In the genomic region with DNA sequence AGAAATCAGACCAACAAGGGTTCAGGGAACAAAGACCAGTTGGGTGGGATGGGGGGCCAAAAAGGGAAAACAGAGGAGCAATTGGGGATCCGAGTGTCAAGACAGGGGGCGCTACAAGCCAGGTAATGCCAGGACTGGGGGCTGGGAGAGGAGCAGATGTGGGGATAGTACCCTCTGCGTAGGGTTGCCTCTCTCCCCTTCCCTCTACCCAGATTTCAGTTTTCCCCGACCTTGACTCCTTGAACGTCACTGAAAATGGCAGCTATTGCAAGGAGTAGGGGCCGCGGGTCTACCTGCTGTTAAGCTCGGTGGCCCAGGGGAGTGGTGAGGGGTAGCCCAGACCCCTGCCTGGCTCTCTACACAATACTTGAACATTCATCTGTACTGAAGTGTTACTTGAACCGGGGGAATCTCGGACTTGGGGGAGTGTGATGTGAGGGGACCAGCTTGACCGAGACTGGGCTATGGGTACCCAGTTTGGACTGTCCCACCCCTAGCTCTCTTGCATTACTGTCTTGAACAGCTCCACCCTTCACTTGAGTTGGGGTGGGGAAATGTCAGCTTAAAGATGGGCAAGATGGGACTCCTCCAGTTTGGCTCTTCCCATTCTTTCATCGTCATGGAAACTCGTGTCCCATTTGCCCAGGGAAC, we compare ENCODE assay signal across 8 mouse cellular contexts. TPM values are rescaled to one million over a fixed set of nuclear protein-coding genes. Genes with fewer than 3 reads are reported as not detected.
DNase-seq lines count a peak whose midpoint lies in the region; ATAC-seq and TF ChIP-seq lines count a peak whose summit lies in the region.

No protein-coding gene starts in this region.

- H3K79me2 ChIP-seq in MEL (ENCODE audit: control insufficient read depth, insufficient read depth, low read length, poor library complexity), result peaks cover 24% of the 10 kb centered on the region

- TF ChIP-seq RAD21 in MEL (IDR thresholded peaks at IDR 0.05; ENCODE audit: low read depth, low read length), result peak; percentile 39

- H3K36me3 ChIP-seq in kidney, embryonic 16.5 days (ENCODE audit: insufficient read depth, low read length), result peaks cover 41% of the 10 kb centered on the region
- peaks cover 0 to 32% of the 10 kb centered on the region in 2 experiments; a peak in 2 of 4 replicates for H3K36me3 ChIP-seq in MEL (ENCODE audit: control insufficient read depth in 1 of 2, insufficient read depth in 2 of 2, low read length in 2 of 2)
- H3K36me3 ChIP-seq in embryonic facial prominence, embryonic 15.5 days, result peaks cover 43% of the 10 kb centered on the region
- H3K36me3 ChIP-seq in limb, embryonic 12.5 days, result peaks cover 51% of the 10 kb centered on the region

- H3K27ac ChIP-seq in kidney, embryonic 16.5 days (ENCODE audit: low read length), result peak overlapping the region; percentile 54
- peak overlapping the region; percentile 38 for H3K27ac ChIP-seq in MEL (ENCODE audit: control insufficient read depth, low read depth, low read length)
- peak overlapping the region; percentile 74 for H3K27ac ChIP-seq in embryonic facial prominence, embryonic 15.5 days (replicated peaks)
- H3K27ac ChIP-seq in limb, embryonic 12.5 days, result peak overlapping the region; percentile 96

- TF ChIP-seq CTCF in MEL (IDR thresholded peaks at IDR 0.05 in 2 of 3, conservative IDR thresholded peaks at IDR 0.05 in 1 of 3; ENCODE audit: control insufficient read depth in 1 of 3, insufficient read depth in 1 of 3, low read depth in 2 of 3, low read length in 3 of 3, poor library complexity in 1 of 3, severe bottlenecking in 1 of 3), result peak; percentile 21 to 61 (median 59); a peak in 5 of 6 replicates

- WGBS in kidney, embryonic 16.5 days, result 51% methylated on average over 13 of the region's 13 CpGs
- 42% methylated on average over 13 of the region's 13 CpGs for WGBS in embryonic facial prominence, embryonic 15.5 days
- 52% methylated on average over 13 of the region's 13 CpGs for WGBS in limb, embryonic 12.5 days

- no peak overlapping the region for H3K9ac ChIP-seq in kidney, embryonic 16.5 days (replicated peaks; ENCODE audit: low read length)
- H3K9ac ChIP-seq in MEL (ENCODE audit: control insufficient read depth, low read depth, low read length, poor library complexity, severe bottlenecking), result peak overlapping the region; percentile 78
- no peak overlapping the region for H3K9ac ChIP-seq in embryonic facial prominence, embryonic 15.5 days
- no peak overlapping the region for H3K9ac ChIP-seq in limb, embryonic 12.5 days (replicated peaks)

- no peak for DNase-seq in kidney, postnatal 25 days
- no peak for DNase-seq in MEL (ENCODE audit: low read depth, low spot score)
- DNase-seq in spleen, postnatal 4 days (ENCODE audit: low spot score in 2 of 2), result peak; percentile 51 to 74
- no peak for DNase-seq in gastrocnemius, adult 18-20 months (ENCODE audit: low spot score)
- DNase-seq in layer of hippocampus, adult 18-20 months (ENCODE audit: low spot score in 2 of 2), result no peak

- H3K4me2 ChIP-seq in kidney, embryonic 16.5 days (replicated peaks; ENCODE audit: low read depth, low read length), result 0 out of 2 replicates have a peak overlapping the region, but pooled peaks have one; percentile 3
- H3K4me2 ChIP-seq in embryonic facial prominence, embryonic 15.5 days (replicated peaks), result peak overlapping the region; percentile 89; the same call in 1 of the 2 replicates
- H3K4me2 ChIP-seq in limb, embryonic 12.5 days, result peak overlapping the region; percentile 92

- TF ChIP-seq POLR2A in MEL (IDR thresholded peaks at IDR 0.05; ENCODE audit: control insufficient read depth in 1 of 2, insufficient read depth in 1 of 2, low read depth in 1 of 2, low read length in 2 of 2, poor library complexity in 1 of 2), result no peak; a peak in 1 of 4 replicates

- no peak for TF ChIP-seq EP300 in MEL (IDR thresholded peaks at IDR 0.05; ENCODE audit: low read depth in 1 of 2, low read length in 2 of 2)

- no peak; the same call in 1 of the 2 replicates for ATAC-seq in kidney, embryonic 16.5 days (ENCODE audit: low FRiP score, low TSS enrichment)
- no peak for ATAC-seq in embryonic facial prominence, embryonic 15.5 days (ENCODE audit: insufficient number of reproducible peaks, low FRiP score, low TSS enrichment, low read depth)
- peak; percentile 3 for ATAC-seq in limb, embryonic 12.5 days (ENCODE audit: insufficient number of reproducible peaks, insufficient read depth, low FRiP score, low TSS enrichment, low read depth)

- no peak overlapping the region for H3K4me3 ChIP-seq in kidney, embryonic 16.5 days (ENCODE audit: low read length)
- H3K4me3 ChIP-seq in MEL (ENCODE audit: control insufficient read depth in 1 of 2, insufficient read depth in 1 of 2, low read depth in 2 of 2, low read length in 2 of 2), result peak overlapping the region; percentile 9 to 64
- H3K4me3 ChIP-seq in embryonic facial prominence, embryonic 15.5 days (replicated peaks), result peak overlapping the region; percentile 79
- H3K4me3 ChIP-seq in limb, embryonic 12.5 days (replicated peaks), result peak overlapping the region; percentile 67; the same call in 1 of the 2 replicates

- H3K27me3 ChIP-seq in kidney, embryonic 16.5 days (ENCODE audit: insufficient read depth, low read length), result no peaks in the 10 kb centered on the region
- H3K27me3 ChIP-seq in MEL (ENCODE audit: control insufficient read depth in 1 of 2, insufficient read depth in 2 of 2, low read length in 2 of 2), result no peaks in the 10 kb centered on the region
- H3K27me3 ChIP-seq in embryonic facial prominence, embryonic 15.5 days, result no peaks in the 10 kb centered on the region
- H3K27me3 ChIP-seq in limb, embryonic 12.5 days, result no peaks in the 10 kb centered on the region

- H3K4me1 ChIP-seq in kidney, embryonic 16.5 days (ENCODE audit: insufficient read depth, low read length), result peaks cover 18% of the 10 kb centered on the region
- H3K4me1 ChIP-seq in MEL (ENCODE audit: control insufficient read depth in 1 of 2, insufficient read depth in 2 of 2, low read length in 2 of 2), result peaks cover 6 to 36% of the 10 kb centered on the region in 2 experiments
- H3K4me1 ChIP-seq in embryonic facial prominence, embryonic 15.5 days, result peaks cover 34% of the 10 kb centered on the region
- peaks cover 29% of the 10 kb centered on the region for H3K4me1 ChIP-seq in limb, embryonic 12.5 days (replicated peaks)

- H3K9me3 ChIP-seq in kidney, embryonic 16.5 days (ENCODE audit: low read length), result no peaks in the 10 kb centered on the region
- H3K9me3 ChIP-seq in MEL (replicated peaks; ENCODE audit: insufficient read depth, low read length), result no peaks in the 10 kb centered on the region
- H3K9me3 ChIP-seq in embryonic facial prominence, embryonic 15.5 days (replicated peaks), result no peaks in the 10 kb centered on the region
- H3K9me3 ChIP-seq in limb, embryonic 12.5 days, result no peaks in the 10 kb centered on the region

RNA-seq across cellular contexts. Expression of gene Orai3, which starts 1.1 kb away (rescaled TPM):
- polyA plus RNA-seq in kidney, embryonic 16.5 days (2015; fragmentation: Nextera tagmentation; extraction: Ambion mirVana), result 31.2 and 34.8 TPM in 2 replicates
- 31.4 and 37.5 TPM in 2 replicates for total RNA-seq in MEL (2012; rRNA removed)
- 10 to 100 TPM in 1 of 2 experiments, not detected in 1; 47.2 TPM for polyA plus RNA-seq in MEL (2012; ENCODE audit: insufficient read depth in 1 of 2, insufficient read length in 2 of 2, low read depth in 1 of 2, low replicate concordance in 2 of 2, missing spikeins in 1 of 2)
- polyA plus RNA-seq in embryonic facial prominence, embryonic 15.5 days (2015; fragmentation: Nextera tagmentation; extraction: Ambion mirVana), result 27.6 and 28.1 TPM in 2 replicates
- 15.2 and 15.4 TPM in 2 replicates for polyA plus RNA-seq in limb, embryonic 12.5 days (2016; fragmentation: Nextera tagmentation; extraction: Ambion mirVana)
- 10 to 100 TPM; 11.4 TPM for total RNA-seq in gastrocnemius, adult 18-20 months (2021)
- total RNA-seq in layer of hippocampus, adult 18-20 months (2021), result 10 to 100 TPM; 25.9 to 29.3 TPM

RNA-seq across cellular contexts. Expression of gene Setd1a, which starts 8.0 kb away (rescaled TPM):
- polyA plus RNA-seq in kidney, embryonic 16.5 days (2015; fragmentation: Nextera tagmentation; extraction: Ambion mirVana), result 18.9 and 19.4 TPM in 2 replicates
- total RNA-seq in MEL (2012; rRNA removed), result 9.2 and 10.3 TPM in 2 replicates
- 10 to 100 TPM in 1 of 2 experiments, not detected in 1; 55.9 TPM for polyA plus RNA-seq in MEL (2012; ENCODE audit: insufficient read depth in 1 of 2, insufficient read length in 2 of 2, low read depth in 1 of 2, low replicate concordance in 2 of 2, missing spikeins in 1 of 2)
- polyA plus RNA-seq in embryonic facial prominence, embryonic 15.5 days (2015; fragmentation: Nextera tagmentation; extraction: Ambion mirVana), result 26.3 and 27.0 TPM in 2 replicates
- polyA plus RNA-seq in limb, embryonic 12.5 days (2016; fragmentation: Nextera tagmentation; extraction: Ambion mirVana), result 24.7 and 25.2 TPM in 2 replicates
- 10 to 100 TPM; 16.2 to 17.6 TPM for total RNA-seq in gastrocnemius, adult 18-20 months (2021)
- 10 to 100 TPM; 35.4 to 44.6 TPM for total RNA-seq in layer of hippocampus, adult 18-20 months (2021)

RNA-seq across cellular contexts. Expression of gene Gm49388, which starts 16.9 kb away (rescaled TPM):
- not detected in 2 replicates for polyA plus RNA-seq in kidney, embryonic 16.5 days (2015; fragmentation: Nextera tagmentation; extraction: Ambion mirVana)
- total RNA-seq in MEL (2012; rRNA removed), result 0.73 and 0.88 TPM in 2 replicates
- polyA plus RNA-seq in MEL (2012; ENCODE audit: insufficient read depth in 1 of 2, insufficient read length in 2 of 2, low read depth in 1 of 2, low replicate concordance in 2 of 2, missing spikeins in 1 of 2), result 1 to 10 TPM in 1 of 2 experiments, not detected in 1; 1.3 TPM
- polyA plus RNA-seq in embryonic facial prominence, embryonic 15.5 days (2015; fragmentation: Nextera tagmentation; extraction: Ambion mirVana), result not detected in 2 replicates
- polyA plus RNA-seq in limb, embryonic 12.5 days (2016; fragmentation: Nextera tagmentation; extraction: Ambion mirVana), result not detected in 2 replicates
- total RNA-seq in gastrocnemius, adult 18-20 months (2021), result 1 to 10 TPM in 1 of 2 experiments, under 1 TPM in 1; 0.78 to 2.0 TPM
- 1 to 10 TPM; 4.1 to 5.2 TPM for total RNA-seq in layer of hippocampus, adult 18-20 months (2021)

RNA-seq across cellular contexts. Expression of gene Fbxl19, which starts 24.1 kb away (rescaled TPM):
- polyA plus RNA-seq in kidney, embryonic 16.5 days (2015; fragmentation: Nextera tagmentation; extraction: Ambion mirVana), result 5.4 TPM in 2 replicates
- 37.7 and 46.7 TPM in 2 replicates for total RNA-seq in MEL (2012; rRNA removed)
- 10 to 100 TPM in 1 of 2 experiments, not detected in 1; 58.3 TPM for polyA plus RNA-seq in MEL (2012; ENCODE audit: insufficient read depth in 1 of 2, insufficient read length in 2 of 2, low read depth in 1 of 2, low replicate concordance in 2 of 2, missing spikeins in 1 of 2)
- 5.2 and 5.7 TPM in 2 replicates for polyA plus RNA-seq in embryonic facial prominence, embryonic 15.5 days (2015; fragmentation: Nextera tagmentation; extraction: Ambion mirVana)
- polyA plus RNA-seq in limb, embryonic 12.5 days (2016; fragmentation: Nextera tagmentation; extraction: Ambion mirVana), result 9.0 and 10.5 TPM in 2 replicates
- total RNA-seq in gastrocnemius, adult 18-20 months (2021), result 1 to 10 TPM; 1.4 to 1.7 TPM
- 10 to 100 TPM; 59.2 to 59.7 TPM for total RNA-seq in layer of hippocampus, adult 18-20 months (2021)

RNA-seq across cellular contexts. Expression of gene Hsd3b7, which starts 31.9 kb away (rescaled TPM):
- 28.2 and 33.2 TPM in 2 replicates for polyA plus RNA-seq in kidney, embryonic 16.5 days (2015; fragmentation: Nextera tagmentation; extraction: Ambion mirVana)
- total RNA-seq in MEL (2012; rRNA removed), result 0.59 and 1.4 TPM in 2 replicates
- polyA plus RNA-seq in MEL (2012; ENCODE audit: insufficient read depth in 1 of 2, insufficient read length in 2 of 2, low read depth in 1 of 2, low replicate concordance in 2 of 2, missing spikeins in 1 of 2), result under 1 TPM in 1 of 2 experiments, not detected in 1; 0.75 TPM
- 24.8 and 25.2 TPM in 2 replicates for polyA plus RNA-seq in embryonic facial prominence, embryonic 15.5 days (2015; fragmentation: Nextera tagmentation; extraction: Ambion mirVana)
- 9.5 and 9.8 TPM in 2 replicates for polyA plus RNA-seq in limb, embryonic 12.5 days (2016; fragmentation: Nextera tagmentation; extraction: Ambion mirVana)
- 1 to 10 TPM; 4.2 TPM for total RNA-seq in gastrocnemius, adult 18-20 months (2021)
- 1 to 10 TPM; 6.3 to 7.8 TPM for total RNA-seq in layer of hippocampus, adult 18-20 months (2021)

Comparison
In these comparisons a context has a peak if more than half of its experiments do, and no peak if none do; other contexts are left out.
1. H3K27ac ChIP-seq: peak in every context shown above with its lines; median percentile 96 in limb, embryonic 12.5 days; 74 in embryonic facial prominence, embryonic 15.5 days; 54 in kidney, embryonic 16.5 days; 38 in MEL.
2. H3K4me2 ChIP-seq: peak in every context shown above with its lines; median percentile 92 in limb, embryonic 12.5 days; 89 in embryonic facial prominence, embryonic 15.5 days; 3 in kidney, embryonic 16.5 days.
3. DNase-seq: peak in spleen, postnatal 4 days (2 of 2); none in kidney, postnatal 25 days (0 of 2), MEL (single experiment), gastrocnemius, adult 18-20 months (single experiment) and layer of hippocampus, adult 18-20 months (0 of 2).